Mouse (Mus musculus): ENCODE results near the gene Cdc45.

The Cdc45 gene

DNA sequence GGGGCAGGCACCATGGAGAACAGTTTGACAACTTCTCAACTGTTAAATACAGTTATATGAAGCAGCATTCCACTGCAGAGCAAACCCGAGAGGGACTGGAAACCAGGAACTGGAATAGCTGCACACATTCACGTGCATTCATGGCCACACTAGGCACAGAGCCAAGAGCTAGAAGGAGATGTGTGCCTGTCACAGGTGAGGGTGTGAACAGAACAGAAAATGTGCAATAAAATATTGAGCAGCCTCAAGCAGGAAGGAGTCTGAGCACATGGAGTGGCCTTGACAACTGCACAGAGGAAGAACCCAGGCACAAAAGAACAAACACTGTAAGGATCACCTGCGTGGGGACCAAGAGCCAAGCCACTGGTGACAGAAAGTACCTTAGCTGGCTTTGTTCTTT is 81.1 kb downstream of the Cdc45 start:
- in situ Hi-C loops (cut with MboI), result no loop called here

All from mature B cell (primary cell).